ENCODE assay signal across 12 mouse cellular contexts in genomic region chr2:157558520-157558919, GRCm38 (mm10). TPM values are rescaled to one million over a fixed set of nuclear protein-coding genes. Genes with fewer than 3 reads are reported as not detected.
DNase-seq lines count a peak whose midpoint lies in the region; ATAC-seq and TF ChIP-seq lines count a peak whose summit lies in the region.
"Had no signal": no experiment of that assay in that cellular context is flagged by ENCODE, and none has a peak within 500 bp of the region (broad histone marks: within the 10 kb centered on the region; RNA-seq: fewer than 3 reads in every experiment).

No protein-coding gene starts in this region.

- peak; percentile 39 for TF ChIP-seq CTCF in lung, postnatal 0 days (IDR thresholded peaks at IDR 0.05)
- TF ChIP-seq CTCF in small intestine, adult 2 months (IDR thresholded peaks at IDR 0.05; ENCODE audit: extremely low read depth, insufficient read length, insufficient replicate concordance, low read depth, low read length): 0 out of 2 replicates have a peak, but pooled peaks have one; percentile 14

- no peak overlapping the region for H3K4me3 ChIP-seq in lung, postnatal 0 days (ENCODE audit: low read depth, low read length)
- no peak overlapping the region for H3K4me3 ChIP-seq in hindbrain, embryonic 13.5 days
- H3K4me3 ChIP-seq in small intestine, adult 2 months (ENCODE audit: low read depth, low read length): no peak overlapping the region

- no peak overlapping the region for H3K4me2 ChIP-seq in lung, postnatal 0 days (replicated peaks; ENCODE audit: low read depth, low read length)
- peak overlapping the region; percentile 87; the same call in 1 of the 2 replicates for H3K4me2 ChIP-seq in hindbrain, embryonic 13.5 days

- ATAC-seq in lung, postnatal 0 days: no peak
- no peak for ATAC-seq in hindbrain, embryonic 13.5 days (ENCODE audit: low FRiP score)

- no peak for TF ChIP-seq EP300 in lung, postnatal 0 days (IDR thresholded peaks at IDR 0.05)

- no peak overlapping the region for H3K27ac ChIP-seq in lung, postnatal 0 days (ENCODE audit: low read length)
- H3K27ac ChIP-seq in hindbrain, embryonic 13.5 days: peak overlapping the region; percentile 88
- no peak overlapping the region for H3K27ac ChIP-seq in small intestine, adult 2 months (ENCODE audit: insufficient read depth, low read depth, low read length)
- H3K27ac ChIP-seq: embryonic facial prominence, embryonic 15.5 days had no signal

- WGBS in lung, postnatal 0 days: 69% methylated on average over 6 of the region's 6 CpGs
- WGBS in hindbrain, embryonic 13.5 days: 46% methylated on average over 6 of the region's 6 CpGs
- WGBS in small intestine, adult 2 months: 68% methylated on average over 6 of the region's 6 CpGs

- H3K36me3 ChIP-seq in lung, postnatal 0 days (ENCODE audit: insufficient read depth, low read length): 0 out of 2 replicates have a peak, but pooled peaks cover 4% of the 10 kb centered on the region
- H3K36me3 ChIP-seq in hindbrain, embryonic 13.5 days: peaks cover 69% of the 10 kb centered on the region
- peaks cover 14% of the 10 kb centered on the region for H3K36me3 ChIP-seq in small intestine, adult 2 months (ENCODE audit: control insufficient read depth, insufficient read depth, low read length)

- no peaks in the 10 kb centered on the region for H3K27me3 ChIP-seq in lung, postnatal 0 days (replicated peaks; ENCODE audit: insufficient read depth, low read length)
- no peaks in the 10 kb centered on the region for H3K27me3 ChIP-seq in hindbrain, embryonic 13.5 days
- no peaks in the 10 kb centered on the region for H3K27me3 ChIP-seq in small intestine, adult 2 months (ENCODE audit: control insufficient read depth, insufficient read depth, low read length)
- H3K27me3 ChIP-seq: embryonic facial prominence, embryonic 15.5 days; midbrain, embryonic 12.5 days had no signal

- H3K4me1 ChIP-seq in lung, postnatal 0 days (ENCODE audit: insufficient read depth, low read depth, low read length): peaks cover 19% of the 10 kb centered on the region
- H3K4me1 ChIP-seq in hindbrain, embryonic 13.5 days (replicated peaks): peaks cover 42% of the 10 kb centered on the region
- H3K4me1 ChIP-seq in small intestine, adult 2 months (ENCODE audit: control insufficient read depth, insufficient read depth, insufficient read length, low read length): peaks cover 14% of the 10 kb centered on the region

- peak; percentile 62 to 65 for DNase-seq in cerebellum, postnatal 10 days
- DNase-seq in cerebellum, adult 8-10 months: no peak
- DNase-seq in lung, postnatal 0 days (ENCODE audit: low spot score): no peak
- no peak for DNase-seq in lung, postnatal 10 days
- DNase-seq in layer of hippocampus, adult 18-20 months (ENCODE audit: low spot score in 2 of 2): no peak
- no peak for DNase-seq in adrenal gland, postnatal 25 days
- DNase-seq: heart, postnatal 10 days; spleen, adult 18-20 months had no signal

- no peak overlapping the region for H3K9ac ChIP-seq in lung, postnatal 0 days (replicated peaks; ENCODE audit: low read depth)
- H3K9ac ChIP-seq in hindbrain, embryonic 13.5 days: no peak overlapping the region
- H3K9ac ChIP-seq: embryonic facial prominence, embryonic 15.5 days; midbrain, embryonic 12.5 days had no signal

- no peak for TF ChIP-seq POLR2A in small intestine, adult 2 months (IDR thresholded peaks at IDR 0.05; ENCODE audit: low read depth, low read length)

- peaks cover 4% of the 10 kb centered on the region for H3K9me3 ChIP-seq in lung, postnatal 0 days (ENCODE audit: low read length)
- peaks cover 49% of the 10 kb centered on the region for H3K9me3 ChIP-seq in hindbrain, embryonic 13.5 days

RNA-seq across cellular contexts. Expression of gene Nnat, which starts 1.4 kb away (rescaled TPM):
- polyA plus RNA-seq in lung, postnatal 0 days (2015; fragmentation: Nextera tagmentation; extraction: Ambion mirVana): 101 and 151 TPM in 2 replicates
- 6,024 and 6,534 TPM in 2 replicates for polyA plus RNA-seq in hindbrain, embryonic 13.5 days (2015; fragmentation: Nextera tagmentation; extraction: Ambion mirVana)
- polyA plus RNA-seq in small intestine, adult 2 months (2012; rRNA removed): 5.2 and 9.5 TPM in 2 replicates
- 100 to 1,000 TPM; 481 to 624 TPM for total RNA-seq in layer of hippocampus, adult 18-20 months (2021)
- 71.3 and 91.2 TPM in 2 replicates for total RNA-seq in adrenal gland, postnatal 25 days (2021)

RNA-seq across cellular contexts. Expression of gene Blcap, which starts 12.6 kb away (rescaled TPM):
- polyA plus RNA-seq in lung, postnatal 0 days (2015; fragmentation: Nextera tagmentation; extraction: Ambion mirVana): 59.0 and 68.8 TPM in 2 replicates
- polyA plus RNA-seq in hindbrain, embryonic 13.5 days (2015; fragmentation: Nextera tagmentation; extraction: Ambion mirVana): 219 and 232 TPM in 2 replicates
- 15.7 and 30.8 TPM in 2 replicates for polyA plus RNA-seq in small intestine, adult 2 months (2012; rRNA removed)
- total RNA-seq in layer of hippocampus, adult 18-20 months (2021): 100 to 1,000 TPM; 120 to 136 TPM
- total RNA-seq in adrenal gland, postnatal 25 days (2021): 61.5 and 82.8 TPM in 2 replicates

Comparison
In these comparisons a context has a peak if more than half of its experiments do, and no peak if none do; other contexts are left out.
1. DNase-seq: peak in cerebellum, postnatal 10 days (2 of 2); none in cerebellum, adult 8-10 months (single experiment), lung, postnatal 0 days (single experiment), lung, postnatal 10 days (single experiment), layer of hippocampus, adult 18-20 months (0 of 2) and adrenal gland, postnatal 25 days (single experiment).
2. RNA of gene Nnat, which starts 1.4 kb away (polyA plus RNA-seq): 6,024 to 6,534 TPM in hindbrain, embryonic 13.5 days; 101 to 151 TPM in lung, postnatal 0 days and 5.2 to 9.5 TPM in small intestine, adult 2 months; every median in the first group is over 10 times any median in the second.